Mouse (Mus musculus) G1E (cell line): ENCODE results near the gene Rb1.

ENCODE experiments used
- CTCF ChIP-seq: IDR thresholded peaks from 2 replicates; pipeline ENCODE4 v1.5.1; 2012; ENCODE audit warnings: low read depth, low read length, inconsistent platforms, mixed read lengths
- GATA1 ChIP-seq: IDR thresholded peaks from 2 replicates; pipeline ENCODE4 v1.6.1; 2012; ENCODE audit warnings: borderline replicate concordance, low read length, inconsistent platforms, mixed read lengths
- TAL1 ChIP-seq: conservative IDR thresholded peaks from 2 replicates; pipeline ENCODE4 v1.6.1; 2012; ENCODE audit warnings: low read depth, low read length, inconsistent platforms, mixed read lengths

DNA sequence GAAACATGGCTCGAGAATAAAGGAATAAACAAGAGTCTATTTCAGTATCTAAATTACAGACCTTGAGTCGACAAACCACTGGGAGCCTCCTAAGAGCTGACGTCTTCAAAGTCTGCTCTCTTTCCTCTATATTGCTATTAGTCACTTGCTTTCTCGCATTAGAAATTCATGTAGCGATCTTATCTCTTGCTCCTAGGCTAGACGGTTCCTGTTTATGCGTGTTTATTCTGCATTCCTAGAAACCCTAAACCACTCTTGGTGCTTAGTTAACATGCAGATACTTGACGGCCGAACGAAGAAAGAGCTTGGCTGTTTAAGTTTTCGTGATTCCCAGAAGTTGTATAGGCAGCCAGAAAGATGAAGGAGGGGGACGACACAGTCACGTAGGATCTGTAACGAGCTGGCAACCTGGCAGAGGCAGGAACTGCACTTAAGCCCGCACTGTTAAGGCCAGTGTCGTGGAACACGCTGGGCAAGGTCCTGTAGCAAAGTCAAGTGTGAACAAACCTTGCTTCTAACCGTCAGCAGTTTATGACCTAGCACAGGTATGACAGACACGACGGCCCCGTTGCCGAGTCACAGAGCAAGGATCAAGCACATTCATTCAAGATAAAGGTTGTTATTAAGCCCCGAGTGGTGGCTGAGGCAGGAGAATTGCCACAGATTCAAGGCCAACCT is 45.2 kb upstream of the Rb1 start:
- TF ChIP-seq GATA1 (no peak), CTCF (no peak), TAL1 (no peak)
